Mouse (Mus musculus) cerebellum, adult 2 months (tissue): ENCODE data around the gene Mical3. TPM values are rescaled to one million over a fixed set of nuclear protein-coding genes. Genes with fewer than 3 reads are reported as not detected.
A peak's percentile ranks its signal among the peaks of the same experiment; 100 is the strongest.

Experiments used
- DNase-seq, 2 experiments: peaks; one replicate each; pipeline ENCODE4 v3.0.0; 2021
- H3K27ac ChIP-seq: fragments of 200-500 bp; 2 replicates; pipeline ENCODE4 v1.5.1; 2012; ENCODE audit warnings: low read length, control low read depth, inconsistent platforms; ENCODE audit not compliant: insufficient read depth
- H3K27me3 ChIP-seq: fragments of 200-500 bp; 2 replicates; pipeline ENCODE4 v1.6.1; 2012; ENCODE audit warnings: inconsistent platforms, mild to moderate bottlenecking, low read length, moderate library complexity; ENCODE audit not compliant: control insufficient read depth, insufficient read depth
- H3K4me1 ChIP-seq: fragments of 200-500 bp; 2 replicates; pipeline ENCODE4 v1.6.1; 2011; ENCODE audit warnings: low read length; ENCODE audit not compliant: control insufficient read depth, insufficient read depth
- H3K4me3 ChIP-seq: fragments of 200-500 bp; replicated peaks from 2 replicates; pipeline ENCODE3; 2011; ENCODE audit warnings: mild to moderate bottlenecking, low read depth, low read length, control low read depth; ENCODE audit not compliant: insufficient read depth
- CTCF ChIP-seq: fragments of 200-500 bp; IDR thresholded peaks from 2 replicates; pipeline ENCODE4 v1.5.1; 2011; ENCODE audit warnings: low read depth, mild to moderate bottlenecking, control low read depth, low read length, moderate library complexity, borderline replicate concordance; ENCODE audit not compliant: insufficient read depth
- POLR2A ChIP-seq: fragments of 200-500 bp; IDR thresholded peaks from 2 replicates; pipeline ENCODE4 v1.6.1; 2011; ENCODE audit warnings: low read length, control low read depth, borderline replicate concordance; ENCODE audit not compliant: insufficient read depth
- WGBS: fragments of 180-500 bp; shearing (Covaris S2); methylation state at CpG from one replicate; pipeline ENCODE4 v1.1.7; 2018; 5-methylcytosine and 5-hydroxymethylcytosine counted together
- polyA plus RNA-seq: library from polyadenylated mRNA; depleted of rRNA; stranded (reverse); fragments of >200 nt; gene quantifications from 2 replicates; pipeline ENCODE4 v1.2.3, GENCODE M21; 2012

Mical3 gene
- polyA plus RNA-seq, 1 experiment: 75.7 TPM

DNA sequence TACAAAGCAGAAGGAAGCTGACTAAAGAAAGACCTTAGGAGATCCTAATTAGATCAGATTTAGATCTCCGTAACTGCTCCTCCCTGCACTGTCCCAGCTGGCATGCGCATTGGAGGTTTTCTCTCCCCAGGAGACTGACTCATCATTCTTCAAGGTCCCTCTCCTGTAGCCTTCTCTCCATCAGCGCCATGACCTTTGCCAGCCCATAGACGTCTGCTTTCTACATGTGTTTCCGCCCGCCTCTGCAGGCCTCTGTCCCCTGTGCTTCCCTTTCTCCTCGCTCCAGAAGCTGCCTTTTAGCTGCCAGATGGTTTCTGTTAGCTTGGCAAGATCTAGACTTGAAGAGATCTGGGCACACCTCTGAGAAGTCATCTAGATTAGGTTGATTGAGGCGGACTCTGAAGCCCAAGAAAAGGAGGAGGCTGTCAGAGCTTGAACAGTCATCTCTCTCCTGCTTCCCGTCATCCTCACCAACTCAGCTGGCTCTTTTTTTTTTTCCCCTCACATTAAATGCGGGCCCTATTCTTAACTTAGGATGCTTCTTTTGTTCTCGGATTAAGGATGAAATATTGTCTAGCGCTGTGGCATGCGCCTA, 14.3 kb upstream of the Mical3 start:
- DNase-seq: peak in 1 of 2 experiments; percentile 26
- 59% methylated on average over 13 of the region's 13 CpGs for WGBS

DNA sequence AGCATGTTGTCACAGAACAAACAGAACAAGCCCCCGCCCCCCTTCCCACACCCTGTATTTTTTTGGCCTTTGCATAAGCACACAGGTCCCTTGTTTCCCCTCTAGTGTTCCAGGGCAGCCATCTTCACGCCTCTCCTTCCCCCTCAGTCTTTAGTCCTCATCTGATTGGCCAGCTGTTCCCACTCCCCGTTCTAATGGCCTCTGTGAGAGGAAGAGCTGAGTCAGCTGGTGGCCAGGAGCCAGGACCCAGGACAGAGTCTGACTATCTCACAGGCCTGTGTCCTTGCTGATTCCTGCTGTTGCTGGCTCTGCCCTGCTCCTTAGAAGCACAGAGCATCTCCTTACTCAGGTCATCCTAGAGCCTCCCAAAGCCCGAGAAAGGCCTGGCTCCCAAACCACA, 13.3 kb upstream of the Mical3 start:
- no peak for TF ChIP-seq CTCF
- no peak for TF ChIP-seq POLR2A
- H3K27me3 ChIP-seq: no peaks in the 10 kb centered on the region
- H3K27ac ChIP-seq: no peak overlapping the region
- H3K4me1 ChIP-seq: peaks cover 13% of the 10 kb centered on the region
- H3K4me3 ChIP-seq: no peak overlapping the region
- 68% methylated on average over 4 of the region's 4 CpGs for WGBS
- no peak for DNase-seq

More for the DNA sequence above, 14.3 kb upstream of the Mical3 start:
- H3K27ac ChIP-seq: no peak overlapping the region
- no peaks in the 10 kb centered on the region for H3K27me3 ChIP-seq
- peaks cover 13% of the 10 kb centered on the region for H3K4me1 ChIP-seq
- no peak overlapping the region for H3K4me3 ChIP-seq
- TF ChIP-seq POLR2A (no peak), CTCF (no peak)

DNA sequence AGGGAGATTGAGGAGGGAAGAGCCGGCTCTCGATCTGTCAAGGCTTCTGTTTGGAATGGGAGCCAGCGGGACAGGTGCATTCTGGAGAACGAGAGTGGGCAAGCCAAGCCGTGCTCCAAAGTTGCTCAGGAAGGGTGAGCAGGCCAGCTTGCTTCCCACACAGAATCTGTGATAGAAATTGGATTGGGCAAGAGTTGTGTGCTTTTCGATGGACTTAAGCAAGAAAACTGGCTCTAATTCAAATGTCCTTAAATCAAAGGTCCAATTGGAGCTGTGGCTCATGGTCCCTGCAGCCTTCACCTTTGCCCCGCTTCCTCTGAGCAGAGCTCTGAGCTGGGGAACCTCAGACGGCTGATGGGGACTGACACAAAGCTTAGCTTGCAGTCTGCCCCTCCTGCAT, 12.6 kb upstream of the Mical3 start:
- H3K4me3 ChIP-seq: no peak overlapping the region
- peaks cover 13% of the 10 kb centered on the region for H3K4me1 ChIP-seq
- H3K27ac ChIP-seq: no peak overlapping the region
- no peaks in the 10 kb centered on the region for H3K27me3 ChIP-seq
- 44% methylated on average over 8 of the region's 8 CpGs for WGBS
- DNase-seq: no peak
- TF ChIP-seq POLR2A (no peak), CTCF (no peak)

DNA sequence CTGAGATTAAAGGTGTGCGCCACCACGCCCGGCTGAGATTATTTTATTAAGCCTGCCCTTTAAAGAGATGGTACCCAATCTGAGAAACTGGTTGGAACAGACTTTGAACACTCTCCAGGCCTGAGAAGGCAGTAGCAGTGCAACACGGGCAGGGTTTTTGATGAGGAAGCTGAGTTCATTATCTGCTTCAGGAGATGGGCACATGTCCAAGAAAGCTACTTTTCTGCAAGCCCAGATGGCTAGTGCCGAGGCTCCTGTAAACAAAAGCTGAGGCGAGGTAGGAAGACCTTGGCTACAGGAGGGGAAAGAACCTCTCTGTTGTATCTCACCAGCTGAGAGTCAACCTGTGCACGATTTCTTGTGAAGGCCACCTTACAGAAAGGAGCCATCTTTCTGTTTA, 11.5 kb upstream of the Mical3 start:
- Histone ChIP-seq H3K4me1 (peaks cover 13% of the 10 kb centered on the region), H3K4me3 (no peak overlapping the region), H3K27ac (no peak overlapping the region), H3K27me3 (no peaks in the 10 kb centered on the region)
- peak in 1 of 2 experiments; percentile 32 for DNase-seq
- no peak for TF ChIP-seq CTCF
- no peak for TF ChIP-seq POLR2A
- WGBS: 44% methylated on average over 7 of the region's 7 CpGs

DNA sequence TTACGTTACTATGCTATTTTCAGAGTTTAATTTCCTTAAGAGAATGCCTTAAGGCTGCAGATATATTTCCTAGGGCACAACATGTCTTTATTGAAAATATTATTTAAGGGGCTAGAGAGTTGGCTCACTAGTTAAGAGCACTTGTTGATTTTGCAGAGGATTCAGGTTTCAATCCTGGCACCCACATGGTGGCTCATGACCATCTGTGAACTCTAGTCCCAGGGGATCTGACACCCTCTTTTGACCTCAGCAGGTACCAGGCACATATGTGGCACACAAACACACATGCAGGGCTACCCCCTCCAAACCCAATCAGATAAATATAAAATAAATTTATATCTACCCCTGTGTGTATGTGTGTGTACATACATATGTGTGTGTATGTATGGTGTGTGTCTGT, 8.5 kb upstream of the Mical3 start:
- Histone ChIP-seq H3K27me3 (no peaks in the 10 kb centered on the region), H3K27ac (no peak overlapping the region), H3K4me1 (peaks cover 9% of the 10 kb centered on the region; the same call in 1 of the 2 replicates), H3K4me3 (no peak overlapping the region)
- WGBS: 98% methylated on average over 1 of the region's 1 CpGs
- no peak for TF ChIP-seq CTCF
- no peak for DNase-seq

DNA sequence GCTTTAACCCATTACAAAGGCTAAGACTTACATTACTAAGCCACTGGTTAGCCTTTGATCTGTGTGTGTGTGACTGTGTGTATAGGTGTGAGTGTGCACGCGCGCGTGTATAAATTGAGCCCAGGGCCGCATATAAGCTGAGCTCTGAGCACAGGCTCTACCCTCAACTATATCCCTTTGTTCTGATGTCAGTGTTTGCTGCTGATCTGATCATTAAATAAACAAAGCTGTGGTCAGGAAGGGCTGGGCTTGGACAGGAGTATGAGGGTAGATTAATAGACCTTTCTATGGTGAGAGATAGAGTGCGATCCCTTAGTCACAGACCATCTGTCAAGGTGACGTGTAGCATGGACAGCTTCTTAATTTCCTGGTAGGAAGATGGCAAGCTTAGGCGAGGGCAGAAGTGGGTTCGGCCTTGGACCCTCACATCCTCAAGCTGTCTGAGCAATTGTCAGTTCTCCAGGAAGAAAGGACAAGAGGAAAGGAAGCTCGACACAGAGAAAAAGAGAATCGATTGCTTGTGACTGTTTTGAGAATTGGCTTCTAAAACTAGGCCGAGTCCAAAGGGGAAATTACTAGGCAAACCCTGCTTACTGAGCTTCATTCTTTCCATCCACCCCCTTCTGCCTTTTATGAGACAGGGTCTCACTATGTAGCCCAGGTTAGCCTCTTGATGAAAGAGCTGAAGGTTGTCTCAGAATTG, 7.7 kb upstream of the Mical3 start:
- Histone ChIP-seq H3K27me3 (no peaks in the 10 kb centered on the region), H3K4me1 (peaks cover 4% of the 10 kb centered on the region; the same call in 1 of the 2 replicates), H3K27ac (no peak overlapping the region), H3K4me3 (no peak overlapping the region)
- no peak for TF ChIP-seq CTCF
- DNase-seq: no peak
- WGBS: 77% methylated on average over 12 of the region's 12 CpGs

DNA sequence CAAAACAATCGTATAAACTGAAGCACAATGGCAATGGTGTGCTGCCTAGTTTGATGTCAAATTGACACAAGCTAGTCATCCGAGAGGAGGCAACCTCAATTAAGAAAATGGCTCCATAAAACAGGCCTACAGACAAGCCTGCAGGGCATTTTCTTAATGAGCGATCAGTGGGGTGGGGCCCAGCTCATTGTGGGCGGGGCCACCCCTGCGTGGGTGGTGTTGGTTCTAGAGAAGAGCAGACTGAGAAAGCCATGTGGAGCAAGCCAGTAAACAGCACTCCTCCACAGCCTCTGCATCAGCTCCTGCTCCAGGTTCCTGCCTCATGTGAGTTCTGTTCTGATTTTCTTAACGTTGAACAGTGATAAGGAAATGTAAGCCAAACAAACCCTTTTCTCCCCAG, 6.4 kb upstream of the Mical3 start:
- DNase-seq: no peak
- no peaks in the 10 kb centered on the region for H3K4me1 ChIP-seq
- H3K4me3 ChIP-seq: no peak overlapping the region
- TF ChIP-seq POLR2A: no peak
- no peak for TF ChIP-seq CTCF
- H3K27ac ChIP-seq: no peak overlapping the region
- no peaks in the 10 kb centered on the region for H3K27me3 ChIP-seq
- 66% methylated on average over 6 of the region's 6 CpGs for WGBS

DNA sequence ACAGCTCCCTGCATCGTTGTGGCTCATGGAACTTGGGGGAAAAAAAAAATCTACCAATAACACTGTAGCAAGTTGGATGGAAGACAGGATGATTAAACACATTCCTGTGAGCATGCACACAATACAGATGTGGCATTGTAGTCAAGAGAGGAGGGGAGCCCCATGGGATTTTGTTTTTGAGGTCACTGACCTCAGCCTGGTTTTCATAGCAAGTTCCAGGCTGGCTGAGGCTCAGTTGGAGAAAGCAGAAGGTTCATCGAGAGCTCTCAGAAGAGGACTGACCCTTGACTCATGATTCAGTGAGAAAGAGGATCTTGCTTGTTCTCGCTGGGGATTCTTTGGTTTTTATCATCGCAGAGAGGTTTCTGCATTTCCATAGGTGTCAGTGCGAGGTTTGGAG, 4.1 kb upstream of the Mical3 start:
- no peak for TF ChIP-seq POLR2A
- no peak for TF ChIP-seq CTCF
- Histone ChIP-seq H3K27ac (no peak overlapping the region), H3K27me3 (no peaks in the 10 kb centered on the region), H3K4me3 (no peak overlapping the region), H3K4me1 (no peaks in the 10 kb centered on the region)
- 76% methylated on average over 5 of the region's 5 CpGs for WGBS
- no peak for DNase-seq
